In the genomic region with DNA sequence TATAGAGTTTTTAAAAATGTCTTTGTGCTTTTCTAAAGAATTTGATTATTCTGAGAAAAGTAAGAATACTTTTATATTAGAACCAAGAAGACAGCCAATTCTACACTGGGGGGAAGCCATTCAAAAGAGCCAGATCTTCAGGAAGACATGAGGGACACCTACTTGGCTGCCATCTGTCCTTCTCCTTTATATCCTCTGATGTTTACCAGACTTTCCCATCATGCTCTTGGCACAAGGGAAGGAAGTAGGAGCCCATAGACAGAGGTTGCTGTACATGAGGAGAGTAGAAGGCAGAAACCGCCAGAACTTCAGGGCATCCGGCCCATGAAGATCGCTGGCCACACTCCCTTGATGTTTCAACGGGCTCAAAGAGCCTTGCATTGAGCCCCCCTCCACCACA, we compare ENCODE assay signal across 20 mouse cellular contexts.
"Had no signal": no experiment of that assay in that cellular context is flagged by ENCODE, and none has a peak within 500 bp of the region (broad histone marks: within the 10 kb centered on the region; RNA-seq: fewer than 3 reads in every experiment).

No protein-coding gene starts in this region.

- H3K27ac ChIP-seq: embryonic facial prominence, embryonic 10.5 days; embryonic facial prominence, embryonic 12.5 days; embryonic facial prominence, embryonic 13.5 days; embryonic facial prominence, embryonic 15.5 days; forebrain, embryonic 10.5 days; forebrain, embryonic 12.5 days; forebrain, embryonic 13.5 days; forebrain, embryonic 15.5 days; gastrocnemius, adult 2 months; heart, adult 2 months; heart, embryonic 10.5 days had no signal

- H3K9me3 ChIP-seq: embryonic facial prominence, embryonic 10.5 days; embryonic facial prominence, embryonic 12.5 days; embryonic facial prominence, embryonic 13.5 days; embryonic facial prominence, embryonic 15.5 days; forebrain, embryonic 10.5 days; forebrain, embryonic 12.5 days; forebrain, embryonic 13.5 days; forebrain, embryonic 15.5 days; heart, embryonic 10.5 days had no signal

- H3K4me1 ChIP-seq: forebrain, embryonic 12.5 days; forebrain, embryonic 13.5 days; forebrain, embryonic 15.5 days; heart, embryonic 10.5 days had no signal

- DNase-seq: embryo, embryonic 11 days; forebrain, postnatal 0 days; gastrocnemius, adult 2 months; gastrocnemius, postnatal 10 days; gastrocnemius, postnatal 14 days; gastrocnemius, postnatal 25 days; gastrocnemius, postnatal 36 days; heart, adult 11 months; heart, adult 18-20 months; heart, adult 2 months had no signal

- H3K4me3 ChIP-seq: embryonic facial prominence, embryonic 10.5 days; embryonic facial prominence, embryonic 12.5 days; embryonic facial prominence, embryonic 13.5 days; embryonic facial prominence, embryonic 15.5 days; erythroblast, embryonic 14.5 days; forebrain, embryonic 10.5 days; forebrain, embryonic 12.5 days; forebrain, embryonic 13.5 days; forebrain, embryonic 15.5 days; gastrocnemius, adult 2 months; heart, adult 2 months; heart, embryonic 10.5 days had no signal

- H3K36me3 ChIP-seq: embryonic facial prominence, embryonic 10.5 days; embryonic facial prominence, embryonic 12.5 days; embryonic facial prominence, embryonic 13.5 days; embryonic facial prominence, embryonic 15.5 days; forebrain, embryonic 10.5 days; forebrain, embryonic 12.5 days; forebrain, embryonic 15.5 days; heart, embryonic 10.5 days had no signal

- H3K27me3 ChIP-seq: embryonic facial prominence, embryonic 12.5 days; embryonic facial prominence, embryonic 13.5 days; embryonic facial prominence, embryonic 15.5 days; forebrain, embryonic 12.5 days; forebrain, embryonic 13.5 days; forebrain, embryonic 15.5 days had no signal
